Mouse (Mus musculus): ENCODE results near the gene Ifit1bl1.

DNA sequence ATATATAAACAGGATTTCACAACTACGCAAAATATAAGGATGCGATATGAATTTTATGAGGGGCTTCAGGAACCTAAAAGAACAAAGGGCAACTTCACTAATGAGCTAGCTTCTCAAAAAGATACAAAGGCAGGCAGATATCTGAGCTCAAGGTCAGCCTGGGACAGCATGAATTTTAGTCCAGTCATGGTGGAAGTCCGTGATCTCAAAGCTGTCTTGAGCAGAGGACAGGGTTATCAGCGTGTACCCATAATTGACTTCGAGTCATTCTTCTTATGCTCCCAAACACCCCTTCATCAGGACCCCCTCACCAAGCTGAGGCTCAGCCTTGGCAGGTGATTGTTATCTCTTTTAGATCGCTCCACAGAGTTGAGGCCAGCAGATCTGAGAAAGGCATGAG, 49.2 kb upstream of the Ifit1bl1 start:
- TF ChIP-seq GATA1 (IDR thresholded peaks at IDR 0.05; ENCODE audit: borderline replicate concordance, low read length) (no peak), FLI1 (IDR thresholded peaks at IDR 0.05; ENCODE audit: low read length) (no peak)

Data from megakaryocyte, embryonic 14.5 days (primary cell).